Mouse (Mus musculus) ovary, adult 18-20 months (tissue): ENCODE measurements around the gene Gm45618.

Source experiments
- DNase-seq: peaks from one replicate; pipeline ENCODE4 v3.0.0; 2022; ENCODE audit warnings: low spot score, mixed read lengths

Gene Gm45618

GRCm38 (mm10) chr7:142070458-142071211 is 49.9 kb downstream of the Gm45618 start:
- DNase-seq: no peak
